Mouse (Mus musculus) cortical plate, adult 2 months (tissue): ENCODE measurements around the gene Tnfrsf1a.

Experiments used
- CTCF ChIP-seq: fragments of 200-500 bp; IDR thresholded peaks from 2 replicates; pipeline ENCODE4 v1.5.1; 2011; ENCODE audit warnings: mild to moderate bottlenecking, control low read depth, low read length; ENCODE audit not compliant: insufficient read depth; ENCODE audit errors: extremely low read depth
- POLR2A ChIP-seq: fragments of 200-500 bp; IDR thresholded peaks from 2 replicates; pipeline ENCODE4 v1.6.1; 2011; ENCODE audit warnings: mild to moderate bottlenecking, low read length, control low read depth; ENCODE audit not compliant: insufficient read depth; ENCODE audit errors: extremely low read depth

DNA sequence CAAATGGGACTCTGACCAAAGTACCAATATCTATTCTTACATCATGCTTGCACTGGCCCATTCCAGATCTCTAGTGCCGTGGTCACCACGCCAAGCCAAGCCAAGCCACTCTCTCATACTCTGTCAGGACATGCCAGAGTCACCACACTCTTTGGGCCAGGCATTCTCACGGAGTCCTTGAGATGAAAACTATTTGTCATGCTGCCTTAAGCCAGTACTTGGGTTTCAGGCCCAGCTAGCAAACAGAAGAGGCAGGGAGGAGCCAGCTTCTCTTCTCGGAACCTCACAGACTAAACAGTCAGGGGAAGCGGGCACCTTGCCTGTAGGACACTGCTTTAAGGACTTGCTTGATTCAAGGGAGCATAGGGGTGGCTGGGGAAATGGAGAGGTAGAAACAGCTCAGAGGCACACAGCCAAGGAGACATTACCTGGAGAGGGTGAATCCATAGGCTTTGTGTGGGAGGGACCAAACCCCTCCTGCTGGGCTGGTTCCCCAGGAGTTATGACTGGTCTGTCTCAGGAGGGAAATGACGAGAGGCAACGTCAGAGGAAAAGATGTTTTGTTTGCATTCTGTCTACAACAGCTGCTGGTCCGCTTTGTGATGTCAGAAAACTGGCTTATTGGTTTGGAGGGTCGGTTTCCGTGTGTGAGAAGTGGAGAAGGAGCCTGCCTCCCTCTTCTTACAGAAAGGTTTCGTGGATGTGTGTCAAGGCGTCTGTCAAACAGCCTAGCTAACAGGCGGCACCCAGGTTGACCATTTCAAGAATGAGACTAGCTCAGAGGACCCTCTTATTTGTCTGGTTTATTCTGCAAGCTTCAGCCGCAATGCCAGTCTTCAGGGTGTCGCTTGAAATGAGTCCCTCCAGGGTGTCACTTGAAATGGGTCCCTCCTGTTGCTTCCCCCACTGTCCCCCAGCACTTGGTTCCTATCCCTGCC is 29.9 kb upstream of the Tnfrsf1a start:
- TF ChIP-seq CTCF (no peak), POLR2A (no peak)
